Mouse (Mus musculus): ENCODE results near the gene Tead1. TPM values are rescaled to one million over a fixed set of nuclear protein-coding genes. Genes with fewer than 3 reads are reported as not detected.

The Tead1 gene
- polyA plus RNA-seq, 1 experiment from 2014 or later, result not detected

DNA sequence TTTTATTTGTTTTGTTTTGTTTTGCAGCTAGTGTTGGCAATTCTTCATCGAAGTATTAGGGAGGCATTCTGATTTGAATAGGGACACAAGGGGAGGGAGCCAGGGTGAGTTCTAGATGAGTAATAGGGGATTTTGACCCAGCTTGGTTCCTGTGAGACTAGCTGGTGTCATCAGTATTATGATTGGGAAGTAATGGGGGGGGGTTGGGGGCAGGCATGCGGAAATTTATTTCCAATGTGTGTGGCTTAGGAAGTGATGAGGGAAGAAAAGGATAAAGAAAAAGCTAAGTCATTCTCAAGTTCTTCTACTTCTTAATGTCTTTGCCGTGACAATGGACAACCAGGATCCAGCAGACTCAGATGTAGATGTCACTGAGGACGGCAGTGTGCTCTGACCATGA is 85.8 kb downstream of the Tead1 start:
- 88% methylated on average over 4 of the region's 4 CpGs for whole genome bisulfite sequencing (ENCODE audit: missing documents)
- no peak overlapping the region for H3K27ac ChIP-seq
- H3K79me2 ChIP-seq (ENCODE audit: inconsistent target), result no peaks in the 10 kb centered on the region
- H3K4me3 ChIP-seq (ENCODE audit: inconsistent target), result no peak overlapping the region
- no peaks in the 10 kb centered on the region for H3K36me3 ChIP-seq (ENCODE audit: inconsistent target)

DNA sequence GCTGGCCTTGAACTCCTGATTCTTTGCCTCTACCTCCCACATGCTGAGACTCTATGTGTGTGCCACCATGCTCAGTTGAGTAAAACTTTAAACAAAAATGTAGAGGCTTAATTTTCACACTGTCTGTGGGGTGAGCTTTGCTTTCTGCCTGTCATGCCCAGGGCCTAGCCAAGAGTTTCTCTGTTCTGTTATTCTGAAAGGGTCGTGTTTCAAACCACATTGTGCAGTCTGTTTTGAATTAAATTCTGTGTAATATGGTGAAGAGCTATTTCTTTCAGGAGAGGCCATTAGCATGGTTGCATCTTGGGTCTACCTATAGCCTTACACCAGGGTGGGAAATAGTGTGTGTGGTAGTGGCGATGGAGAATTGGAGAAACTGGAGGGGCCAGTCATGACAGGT is 90.7 kb downstream of the Tead1 start:
- Histone ChIP-seq H3K79me2 (ENCODE audit: inconsistent target) (no peaks in the 10 kb centered on the region), H3K27ac (no peak overlapping the region), H3K4me3 (ENCODE audit: inconsistent target) (no peak overlapping the region), H3K36me3 (ENCODE audit: inconsistent target) (no peaks in the 10 kb centered on the region)
- 88% methylated on average over 2 of the region's 2 CpGs for WGBS (ENCODE audit: missing documents)

DNA sequence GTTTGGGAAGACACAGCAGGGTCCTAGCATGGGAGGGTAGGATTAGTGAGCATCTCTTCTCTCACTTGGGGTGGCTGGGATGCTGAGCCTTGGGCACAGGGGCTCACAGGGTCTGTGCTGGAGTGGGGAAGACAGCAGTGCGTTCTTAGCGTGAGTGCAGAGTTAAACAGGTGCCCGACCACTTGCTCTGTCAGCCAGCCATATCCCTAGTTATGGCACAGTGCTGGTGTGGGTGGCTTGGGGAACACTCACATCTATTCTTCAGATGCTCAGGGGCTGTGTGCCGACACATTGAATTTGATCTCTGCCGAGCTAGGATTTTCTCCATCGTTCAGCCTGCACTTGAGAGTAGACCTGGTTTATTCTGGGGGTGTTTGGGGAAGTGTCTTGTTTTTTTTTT is 92.3 kb downstream of the Tead1 start:
- H3K36me3 ChIP-seq (ENCODE audit: inconsistent target), result no peaks in the 10 kb centered on the region
- no peak overlapping the region for H3K27ac ChIP-seq
- H3K79me2 ChIP-seq (ENCODE audit: inconsistent target), result no peaks in the 10 kb centered on the region
- 77% methylated on average over 6 of the region's 6 CpGs for WGBS (ENCODE audit: missing documents)
- no peak overlapping the region for H3K4me3 ChIP-seq (ENCODE audit: inconsistent target)

DNA sequence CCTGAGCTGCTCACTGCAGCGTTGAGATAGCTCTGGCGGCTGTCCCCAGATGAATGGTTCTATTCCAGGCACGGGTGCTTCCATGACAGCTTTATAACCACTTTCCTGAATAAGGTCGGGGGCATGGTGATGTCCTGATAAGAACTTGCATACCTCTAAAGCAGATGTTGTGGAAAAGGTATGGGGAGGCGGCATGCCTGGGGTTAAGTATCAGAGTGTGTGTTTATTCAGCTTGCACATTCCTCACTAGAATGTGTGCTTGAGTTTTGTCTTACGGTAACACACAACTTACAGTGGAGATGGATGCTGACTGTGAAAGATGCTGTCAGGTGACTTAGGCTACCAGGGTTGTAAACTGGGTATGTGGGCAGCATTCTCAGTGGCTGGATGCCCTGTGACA is 93.7 kb downstream of the Tead1 start:
- Histone ChIP-seq H3K36me3 (ENCODE audit: inconsistent target) (no peaks in the 10 kb centered on the region), H3K4me3 (ENCODE audit: inconsistent target) (no peak overlapping the region), H3K27ac (no peak overlapping the region), H3K79me2 (ENCODE audit: inconsistent target) (no peaks in the 10 kb centered on the region)
- 23% methylated on average over 6 of the region's 6 CpGs for WGBS (ENCODE audit: missing documents)

DNA sequence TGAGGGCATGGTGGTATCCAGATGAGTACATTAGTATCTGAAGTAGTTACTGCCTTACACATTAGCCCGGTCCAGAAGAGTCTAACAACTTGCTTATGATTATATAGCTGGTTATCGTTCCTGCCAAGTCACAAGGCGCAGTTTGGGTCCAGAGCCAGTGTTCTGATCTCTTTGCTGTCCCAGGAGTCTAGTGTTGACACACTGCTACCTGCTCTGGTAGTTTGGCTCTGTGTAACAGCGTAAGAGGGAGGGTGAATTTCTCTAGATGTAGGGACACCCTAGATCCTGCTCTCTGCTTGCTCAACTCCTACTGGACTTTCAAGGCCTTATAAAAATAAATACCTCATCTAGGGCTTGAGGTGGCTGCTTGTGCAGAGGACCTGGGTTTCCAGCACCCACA is 94.5 kb downstream of the Tead1 start:
- Histone ChIP-seq H3K36me3 (ENCODE audit: inconsistent target) (no peaks in the 10 kb centered on the region), H3K27ac (no peak overlapping the region), H3K4me3 (ENCODE audit: inconsistent target) (no peak overlapping the region), H3K79me2 (ENCODE audit: inconsistent target) (no peaks in the 10 kb centered on the region)
- 93% methylated on average over 4 of the region's 4 CpGs for WGBS (ENCODE audit: missing documents)

DNA sequence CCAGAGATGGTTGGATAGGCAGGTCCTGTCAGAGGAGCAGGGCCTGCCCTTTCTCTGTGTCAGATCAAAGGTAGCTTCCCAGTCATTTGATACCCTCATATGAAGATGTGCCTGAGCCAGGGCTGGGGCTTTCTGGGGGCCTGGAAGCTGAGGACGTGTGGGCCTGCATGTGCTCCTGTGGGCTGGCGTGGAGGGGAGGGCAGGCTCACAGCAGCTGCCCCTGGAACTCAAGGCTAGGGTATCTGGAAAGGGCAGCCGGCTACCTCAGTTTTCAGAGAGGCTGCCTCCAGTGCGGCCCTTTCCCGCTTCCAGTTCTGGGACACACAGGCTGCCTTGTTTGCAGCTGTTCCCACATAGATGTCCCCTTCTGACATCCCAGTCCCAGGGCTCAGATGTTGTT is 96.7 kb downstream of the Tead1 start:
- Histone ChIP-seq H3K36me3 (ENCODE audit: inconsistent target) (no peaks in the 10 kb centered on the region), H3K79me2 (ENCODE audit: inconsistent target) (no peaks in the 10 kb centered on the region), H3K4me3 (ENCODE audit: inconsistent target) (no peak overlapping the region), H3K27ac (no peak overlapping the region)
- 89% methylated on average over 5 of the region's 5 CpGs for WGBS (ENCODE audit: missing documents)

DNA sequence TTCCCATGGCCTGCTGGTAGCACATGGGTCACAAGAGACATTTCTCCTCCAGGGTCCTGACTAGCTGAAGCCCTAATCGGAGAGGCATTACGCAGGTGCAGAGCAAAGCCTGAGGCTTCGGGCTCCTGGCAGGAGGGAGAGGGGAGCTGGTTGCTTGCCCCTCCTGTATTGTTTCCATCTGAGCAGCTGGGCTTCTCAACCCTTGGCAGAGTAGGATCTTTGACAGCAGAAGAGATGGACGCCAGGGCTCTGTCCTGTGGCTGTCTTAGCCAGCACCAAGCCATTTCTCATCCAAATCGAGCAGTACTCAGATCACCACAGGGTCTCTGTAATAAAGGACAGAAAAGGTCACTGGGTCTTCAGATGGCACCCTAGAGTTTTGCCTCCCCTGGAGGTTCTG is 97.6 kb downstream of the Tead1 start:
- Histone ChIP-seq H3K27ac (no peak overlapping the region), H3K4me3 (ENCODE audit: inconsistent target) (no peak overlapping the region), H3K36me3 (ENCODE audit: inconsistent target) (no peaks in the 10 kb centered on the region), H3K79me2 (ENCODE audit: inconsistent target) (no peaks in the 10 kb centered on the region)
- 96% methylated on average over 5 of the region's 5 CpGs for WGBS (ENCODE audit: missing documents)

DNA sequence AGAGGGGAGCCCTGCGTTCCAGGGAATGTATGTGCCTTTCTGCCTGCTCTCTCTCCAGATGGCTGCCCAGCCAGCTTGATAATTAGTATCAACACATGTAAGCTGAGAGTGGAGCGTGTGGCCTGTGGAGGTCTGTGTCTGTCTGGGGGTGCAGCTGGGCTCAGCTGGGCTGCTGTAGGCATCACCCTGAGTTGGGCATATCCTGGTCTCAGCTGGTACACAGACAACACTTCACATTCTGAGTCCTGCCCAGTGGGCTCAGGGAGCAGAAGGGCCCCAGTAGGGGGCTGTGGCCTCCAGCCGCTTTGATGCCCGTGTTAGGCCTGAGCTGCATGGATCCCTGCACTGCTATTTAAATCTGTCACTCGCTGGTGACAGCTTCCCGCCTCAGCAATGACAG is 100.5 kb downstream of the Tead1 start:
- Histone ChIP-seq H3K36me3 (ENCODE audit: inconsistent target) (no peaks in the 10 kb centered on the region), H3K27ac (no peak overlapping the region), H3K4me3 (ENCODE audit: inconsistent target) (no peak overlapping the region), H3K79me2 (ENCODE audit: inconsistent target) (no peaks in the 10 kb centered on the region)
- 87% methylated on average over 6 of the region's 6 CpGs for WGBS (ENCODE audit: missing documents)

DNA sequence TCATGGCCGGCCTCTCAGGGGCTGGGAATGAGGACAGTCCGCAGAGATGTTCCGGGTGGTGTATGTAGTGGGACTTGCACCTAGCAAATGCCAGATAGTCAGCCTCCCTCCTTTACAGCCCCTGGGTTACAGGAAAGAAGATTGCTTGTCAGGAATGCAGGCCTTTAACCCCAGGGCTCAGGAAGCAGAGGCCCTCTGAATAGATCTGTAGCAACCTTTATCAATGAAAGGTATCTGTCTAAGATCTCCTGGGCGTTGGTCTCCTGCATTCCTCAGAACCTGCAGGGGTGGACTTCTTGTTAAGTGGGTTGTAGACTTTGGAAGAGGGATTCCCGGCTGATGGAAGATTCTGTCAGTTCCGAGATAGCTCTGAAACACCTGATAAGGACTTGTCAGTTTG is 101.8 kb downstream of the Tead1 start:
- no peaks in the 10 kb centered on the region for H3K79me2 ChIP-seq (ENCODE audit: inconsistent target)
- 82% methylated on average over 6 of the region's 6 CpGs for WGBS (ENCODE audit: missing documents)

DNA sequence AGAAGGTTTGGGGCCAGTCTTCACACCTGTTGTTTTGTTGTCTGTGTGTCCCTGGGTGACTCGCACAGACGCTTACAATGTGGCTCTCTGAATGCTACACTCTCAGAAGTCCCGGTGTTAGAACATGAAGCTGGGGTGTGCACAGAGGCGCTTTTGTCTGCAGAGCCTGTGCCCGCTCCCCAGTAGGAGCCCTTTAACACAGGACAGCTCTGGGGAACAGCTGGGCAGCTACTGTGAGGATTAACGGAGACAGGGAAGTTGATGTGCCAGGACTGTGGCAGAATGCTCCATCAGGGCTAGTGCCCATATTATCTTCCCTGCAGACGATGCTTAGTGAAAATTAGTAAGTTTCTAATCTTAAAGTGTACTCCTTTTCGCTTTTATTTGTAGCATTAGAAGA is 102.9 kb downstream of the Tead1 start:
- Histone ChIP-seq H3K27ac (no peak overlapping the region), H3K36me3 (ENCODE audit: inconsistent target) (no peaks in the 10 kb centered on the region), H3K4me3 (ENCODE audit: inconsistent target) (no peak overlapping the region), H3K79me2 (ENCODE audit: inconsistent target) (no peaks in the 10 kb centered on the region)
- WGBS (ENCODE audit: missing documents), result 88% methylated on average over 8 of the region's 8 CpGs

More for the DNA sequence above, 101.8 kb downstream of the Tead1 start:
- no peaks in the 10 kb centered on the region for H3K36me3 ChIP-seq (ENCODE audit: inconsistent target)
- no peak overlapping the region for H3K27ac ChIP-seq
- no peak overlapping the region for H3K4me3 ChIP-seq (ENCODE audit: inconsistent target)

DNA sequence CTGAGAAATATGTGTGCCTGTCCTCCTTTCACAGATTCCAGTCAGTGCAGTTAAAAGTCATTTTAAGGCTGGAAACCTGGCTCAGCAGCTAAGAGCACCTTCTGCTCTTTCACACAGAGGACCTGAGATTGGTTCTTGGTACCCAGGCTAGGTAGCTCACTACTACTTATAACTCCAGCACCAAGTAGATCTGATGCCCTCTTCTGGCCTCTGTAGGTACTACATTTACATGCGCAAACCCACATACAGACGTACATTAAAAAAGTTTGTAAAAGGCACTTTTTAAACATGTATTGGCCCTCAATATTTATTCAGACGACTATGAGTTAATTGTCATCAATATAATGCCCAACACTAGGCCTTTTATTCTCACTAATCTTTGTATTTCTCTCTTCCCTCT is 105.2 kb downstream of the Tead1 start:
- Histone ChIP-seq H3K79me2 (ENCODE audit: inconsistent target) (no peaks in the 10 kb centered on the region), H3K36me3 (ENCODE audit: inconsistent target) (no peaks in the 10 kb centered on the region), H3K27ac (no peak overlapping the region), H3K4me3 (ENCODE audit: inconsistent target) (no peak overlapping the region)
- WGBS (ENCODE audit: missing documents), result 92% methylated on average over 3 of the region's 3 CpGs

DNA sequence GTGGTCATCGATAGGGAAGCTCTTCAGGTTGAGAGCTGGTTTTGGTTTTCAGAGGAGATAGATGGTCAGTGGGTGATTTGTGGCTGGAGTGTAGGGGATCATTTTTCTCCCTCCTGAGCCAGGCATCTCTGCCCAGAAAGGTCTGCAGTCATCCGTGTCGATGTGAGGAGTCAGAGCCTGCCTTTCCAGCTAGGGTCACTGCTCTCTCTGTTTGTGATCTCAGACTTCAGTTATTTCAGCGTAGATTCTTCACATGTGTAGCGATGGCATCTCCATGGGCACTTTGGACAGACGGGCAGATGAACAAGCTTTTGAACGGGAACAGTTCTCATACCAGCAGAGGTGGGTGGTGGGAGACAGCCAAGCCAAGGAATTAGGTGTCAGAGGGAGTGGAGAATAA is 106.2 kb downstream of the Tead1 start:
- Histone ChIP-seq H3K79me2 (ENCODE audit: inconsistent target) (no peaks in the 10 kb centered on the region), H3K36me3 (ENCODE audit: inconsistent target) (no peaks in the 10 kb centered on the region), H3K27ac (no peak overlapping the region), H3K4me3 (ENCODE audit: inconsistent target) (no peak overlapping the region)
- WGBS (ENCODE audit: missing documents), result 90% methylated on average over 7 of the region's 7 CpGs

DNA sequence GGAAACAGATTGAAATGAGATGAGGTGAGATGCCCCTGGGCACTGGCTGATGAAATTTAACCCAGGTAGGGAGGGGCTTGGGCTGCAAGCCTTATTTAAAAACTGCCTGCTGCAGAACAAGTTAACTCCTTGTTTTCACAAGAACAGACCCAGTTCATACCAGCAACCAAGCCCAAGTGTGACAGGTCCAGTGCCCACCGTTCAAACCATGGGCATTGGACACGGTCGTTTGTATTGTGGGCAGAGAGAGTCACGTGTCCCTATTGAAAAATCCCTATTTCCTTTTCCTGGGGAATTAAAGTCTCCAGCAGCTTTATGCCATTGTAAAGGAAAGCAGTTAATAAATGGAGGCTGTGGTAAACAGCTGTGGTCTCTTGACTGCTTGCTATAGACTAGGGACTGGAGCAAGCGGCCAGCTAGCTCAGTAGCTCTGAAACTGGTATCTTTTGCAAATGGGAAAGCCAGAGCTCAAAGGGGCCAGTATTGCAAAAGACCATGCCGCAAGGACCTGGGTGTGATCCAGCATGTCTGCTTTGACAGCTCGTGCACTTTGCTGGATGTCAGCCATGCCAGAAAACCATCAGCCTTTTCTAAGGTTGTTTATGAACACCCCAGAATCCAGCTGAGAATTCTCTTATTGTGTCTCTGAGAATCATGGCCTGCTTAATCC is 107.6 kb downstream of the Tead1 start:
- 29% methylated on average over 6 of the region's 7 CpGs for WGBS (ENCODE audit: missing documents)
- Histone ChIP-seq H3K4me3 (ENCODE audit: inconsistent target) (no peak overlapping the region), H3K36me3 (ENCODE audit: inconsistent target) (no peaks in the 10 kb centered on the region), H3K27ac (no peak overlapping the region), H3K79me2 (ENCODE audit: inconsistent target) (no peaks in the 10 kb centered on the region)

DNA sequence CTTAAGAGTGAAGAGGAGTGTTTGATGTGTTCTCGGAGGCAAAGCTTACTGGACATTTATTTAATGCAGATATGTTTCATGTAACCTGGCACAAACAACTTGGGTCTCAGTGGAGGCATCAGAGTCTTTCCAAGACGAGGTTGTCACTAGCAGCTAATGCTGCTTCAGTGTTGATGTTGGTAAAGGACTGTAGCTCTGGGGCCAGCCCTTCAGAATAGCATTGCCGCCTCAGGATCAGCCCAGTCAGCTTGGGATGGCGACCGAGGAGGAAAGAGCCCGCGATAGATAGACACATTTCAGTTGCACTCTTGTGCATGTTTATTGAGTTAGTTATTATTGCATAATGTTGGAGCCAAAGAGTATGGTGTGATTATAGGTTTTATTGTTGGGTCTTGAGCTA is 108.2 kb downstream of the Tead1 start:
- no peaks in the 10 kb centered on the region for H3K79me2 ChIP-seq (ENCODE audit: inconsistent target)
- no peaks in the 10 kb centered on the region for H3K36me3 ChIP-seq (ENCODE audit: inconsistent target)
- H3K27ac ChIP-seq, result no peak overlapping the region
- no peak overlapping the region for H3K4me3 ChIP-seq (ENCODE audit: inconsistent target)
- WGBS (ENCODE audit: missing documents), result 85% methylated on average over 6 of the region's 7 CpGs

DNA sequence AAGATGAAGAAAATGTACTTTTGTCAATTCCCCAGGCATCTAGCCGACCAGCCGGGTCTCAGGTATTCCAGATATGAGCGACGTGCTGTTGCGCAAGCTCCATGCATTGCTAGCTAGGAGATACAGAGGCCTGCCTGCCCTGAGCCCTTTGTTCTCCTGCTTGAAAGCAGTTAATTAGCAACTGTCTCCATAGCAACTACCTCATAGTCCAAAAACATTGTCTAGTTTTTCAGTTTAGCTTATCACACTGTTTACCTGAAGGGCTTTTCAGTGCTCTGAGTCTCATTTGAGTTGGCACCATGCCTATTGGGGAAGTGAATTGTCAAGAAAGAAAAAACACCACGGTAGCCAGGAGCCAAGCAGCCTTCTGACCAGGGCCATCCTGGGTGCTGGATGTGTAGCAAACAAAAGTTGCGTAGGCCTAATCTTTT is 109.2 kb downstream of the Tead1 start:
- Histone ChIP-seq H3K36me3 (ENCODE audit: inconsistent target) (no peaks in the 10 kb centered on the region), H3K79me2 (ENCODE audit: inconsistent target) (no peaks in the 10 kb centered on the region), H3K4me3 (ENCODE audit: inconsistent target) (no peak overlapping the region), H3K27ac (no peak overlapping the region)
- WGBS (ENCODE audit: missing documents), result 78% methylated on average over 7 of the region's 7 CpGs

DNA sequence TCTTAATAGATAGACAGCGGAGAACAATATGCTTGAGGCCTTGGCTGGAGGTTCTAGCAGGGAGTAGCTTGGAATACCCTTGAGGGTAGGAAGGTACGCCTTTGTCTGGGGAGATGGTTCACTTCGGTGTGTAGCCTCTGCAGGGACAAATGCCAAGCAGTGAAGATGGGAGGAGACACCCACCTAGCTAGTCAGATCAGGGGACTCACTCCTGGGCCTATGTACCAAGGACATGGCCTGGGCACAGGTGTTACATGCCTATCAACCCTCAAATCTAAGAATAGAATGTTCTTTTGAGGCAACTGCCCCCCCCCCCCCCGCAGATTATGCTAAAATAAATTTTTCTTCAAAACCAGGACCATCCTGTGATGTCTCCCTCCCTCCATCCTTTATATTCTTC is 110.6 kb downstream of the Tead1 start:
- Histone ChIP-seq H3K27ac (no peak overlapping the region), H3K79me2 (ENCODE audit: inconsistent target) (no peaks in the 10 kb centered on the region), H3K36me3 (ENCODE audit: inconsistent target) (no peaks in the 10 kb centered on the region), H3K4me3 (ENCODE audit: inconsistent target) (no peak overlapping the region)
- 92% methylated on average over 4 of the region's 4 CpGs for WGBS (ENCODE audit: missing documents)

Data from macrophage (primary cell).